Mouse (Mus musculus): ENCODE measurements around the gene Gxylt2.
A peak's percentile ranks its signal among the peaks of the same experiment; 100 is the strongest.

The Gxylt2 gene

GRCm38 (mm10) chr6:100715296-100715828, 10.8 kb downstream of the Gxylt2 start:
- DNase-seq (ENCODE audit: low spot score), result no peak

- no peak for DNase-seq (ENCODE audit: low spot score)
Measured at GRCm38 (mm10) chr6:100716152-100716551, 11.6 kb downstream of the Gxylt2 start.

- DNase-seq (ENCODE audit: low spot score), result no peak
Measured at GRCm38 (mm10) chr6:100716817-100717216, 12.3 kb downstream of the Gxylt2 start.

GRCm38 (mm10) chr6:100720098-100720501, 15.6 kb downstream of the Gxylt2 start:
- DNase-seq (ENCODE audit: low spot score), result no peak

- DNase-seq (ENCODE audit: low spot score), result no peak
Measured at GRCm38 (mm10) chr6:100720882-100721721, 16.6 kb downstream of the Gxylt2 start.

- no peak for DNase-seq (ENCODE audit: low spot score)
Measured at GRCm38 (mm10) chr6:100731996-100732375, 27.5 kb downstream of the Gxylt2 start.

GRCm38 (mm10) chr6:100732376-100733021, 28.0 kb downstream of the Gxylt2 start:
- DNase-seq (ENCODE audit: low spot score), result peak; percentile 63

GRCm38 (mm10) chr6:100733218-100733617, 28.7 kb downstream of the Gxylt2 start:
- no peak for DNase-seq (ENCODE audit: low spot score)

GRCm38 (mm10) chr6:100734321-100734720, 29.8 kb downstream of the Gxylt2 start:
- no peak for DNase-seq (ENCODE audit: low spot score)

- DNase-seq (ENCODE audit: low spot score), result no peak
Measured at GRCm38 (mm10) chr6:100758431-100759208, 54.1 kb downstream of the Gxylt2 start.

- no peak for DNase-seq (ENCODE audit: low spot score)
Measured at GRCm38 (mm10) chr6:100767756-100768155, 63.2 kb downstream of the Gxylt2 start.

GRCm38 (mm10) chr6:100775923-100776505, 71.5 kb downstream of the Gxylt2 start:
- peak; percentile 41 for DNase-seq (ENCODE audit: low spot score)

GRCm38 (mm10) chr6:100778595-100778994, 74.1 kb downstream of the Gxylt2 start:
- no peak for DNase-seq (ENCODE audit: low spot score)

GRCm38 (mm10) chr6:100780421-100780820, 75.9 kb downstream of the Gxylt2 start:
- peak; percentile 55 for DNase-seq (ENCODE audit: low spot score)

GRCm38 (mm10) chr6:100781644-100782043, 77.1 kb downstream of the Gxylt2 start:
- no peak for DNase-seq (ENCODE audit: low spot score)

- DNase-seq (ENCODE audit: low spot score), result no peak
Measured at GRCm38 (mm10) chr6:100787726-100788125, 83.2 kb downstream of the Gxylt2 start.

GRCm38 (mm10) chr6:100789161-100789560, 84.6 kb downstream of the Gxylt2 start:
- DNase-seq (ENCODE audit: low spot score), result no peak

GRCm38 (mm10) chr6:100792055-100792659, 87.6 kb downstream of the Gxylt2 start:
- DNase-seq (ENCODE audit: low spot score), result no peak

- no peak for DNase-seq (ENCODE audit: low spot score)
Measured at GRCm38 (mm10) chr6:100792973-100793769, 88.6 kb downstream of the Gxylt2 start.

- no peak for DNase-seq (ENCODE audit: low spot score)
Measured at GRCm38 (mm10) chr6:100795797-100796196, 91.3 kb downstream of the Gxylt2 start.

GRCm38 (mm10) chr6:100799290-100799689, 94.8 kb downstream of the Gxylt2 start:
- DNase-seq (ENCODE audit: low spot score), result no peak

All from embryo, embryonic 10 days (tissue).